Mouse (Mus musculus) heart, adult 10 weeks (tissue): Measurements from ENCODE around the gene Krt17. TPM values are rescaled to one million over a fixed set of nuclear protein-coding genes. Genes with fewer than 3 reads are reported as not detected.

Experiments
- polyA plus RNA-seq: library from polyadenylated mRNA; stranded (reverse); fragments of 350-450 nt; fragmentation: Illumina TruSeq; extraction: RNeasy Lipid Tissue Mini Kit (QIAGEN cat#74804); gene quantifications from one replicate; pipeline ENCODE4 v1.2.3, GENCODE M21; 2014; ENCODE audit warnings: low read depth, low replicate concordance

The Krt17 gene
- polyA plus RNA-seq: not detected

GRCm38 (mm10) chr11:100260514-100261234, at the start of gene Krt17:
Gene Krt17 (minus strand): TSS chr11:100261029.

GRCm38 (mm10) chr11:100269821-100270332, 9.0 kb upstream of the Krt17 start, which contains the start of gene Krt42:
Gene Krt42 (minus strand): TSS chr11:100269871.

GRCm38 (mm10) chr11:100248852-100249465, 11.9 kb downstream of the Krt17 start, which contains the start of gene Krt16:
Gene Krt16 (minus strand): TSS chr11:100248902.

GRCm38 (mm10) chr11:100207498-100207897, 53.3 kb downstream of the Krt17 start, which contains the start of gene Krt14:
Gene Krt14 (minus strand): TSS chr11:100207548.

Other genes with a start within 250 kb of the Krt17 start
- not detected for gene Krt33a, start 244.8 kb downstream of the Krt17 start, polyA plus RNA-seq
- gene Krt33b, start 231.2 kb downstream of the Krt17 start, polyA plus RNA-seq: not detected
- not detected for gene Krt34, start 219.5 kb downstream of the Krt17 start, polyA plus RNA-seq
- not detected for gene Krt31, start 210.5 kb downstream of the Krt17 start, polyA plus RNA-seq
- gene Krt32, start 172.8 kb downstream of the Krt17 start, polyA plus RNA-seq: not detected
- gene Krt35, start 164.8 kb downstream of the Krt17 start, polyA plus RNA-seq: not detected
- gene Krt36, start 155.4 kb downstream of the Krt17 start, polyA plus RNA-seq: not detected
- not detected for gene Krt13, start 139.5 kb downstream of the Krt17 start, polyA plus RNA-seq
- not detected for gene Krt15, start 125.1 kb downstream of the Krt17 start, polyA plus RNA-seq
- 7.3 TPM for gene Krt19, start 112.4 kb downstream of the Krt17 start, polyA plus RNA-seq
- not detected for gene Krt9, start 67.8 kb downstream of the Krt17 start, polyA plus RNA-seq
- gene Krt14, start 53.5 kb downstream of the Krt17 start, polyA plus RNA-seq: not detected
- gene Krt16, start 12.1 kb downstream of the Krt17 start, polyA plus RNA-seq: not detected
- not detected for gene Krt42, start 8.8 kb upstream of the Krt17 start, polyA plus RNA-seq
- 1,167 TPM for gene Eif1, start 58.9 kb upstream of the Krt17 start, polyA plus RNA-seq
- gene Gast, start 73.4 kb upstream of the Krt17 start, polyA plus RNA-seq: not detected
- 1.4 TPM for gene Hap1, start 95.1 kb upstream of the Krt17 start, polyA plus RNA-seq
- gene Jup, start 136.7 kb upstream of the Krt17 start, polyA plus RNA-seq: 166 TPM
- gene P3h4, start 153.8 kb upstream of the Krt17 start, polyA plus RNA-seq: 34.0 TPM
- 24.7 TPM for gene Fkbp10, start 154.7 kb upstream of the Krt17 start, polyA plus RNA-seq
- 42.9 TPM for gene Nt5c3b, start 180.8 kb upstream of the Krt17 start, polyA plus RNA-seq
- 0.45 TPM for gene Klhl10, start 180.9 kb upstream of the Krt17 start, polyA plus RNA-seq
- 4.8 TPM for gene Klhl11, start 211.7 kb upstream of the Krt17 start, polyA plus RNA-seq